Mouse (Mus musculus): ENCODE results near the gene Gm21028.
"Not testable (repeated sequence)": the region's sequence is repeated elsewhere in the genome, so short reads cannot be mapped to it uniquely, and the experiment has no call there.

The Gm21028 gene

DNA sequence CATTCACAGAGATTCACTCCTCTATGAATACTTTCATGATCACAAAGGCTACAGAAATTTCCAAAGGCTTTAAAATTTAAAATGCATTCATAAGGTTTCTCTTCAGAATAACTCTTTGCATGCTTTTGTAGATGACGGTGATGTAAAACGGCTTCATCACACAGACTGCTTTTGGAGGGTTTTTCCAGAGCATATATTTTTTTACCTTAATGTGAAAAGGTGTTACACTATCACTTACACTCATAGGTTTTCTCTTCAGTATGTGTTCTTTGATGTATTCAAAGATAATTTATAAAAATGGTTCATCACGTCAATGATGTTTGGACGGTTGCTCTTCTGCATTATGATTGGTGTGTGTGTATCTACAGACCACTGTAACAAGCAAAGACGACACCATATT is at the start of gene Gm21028:
TSS of gene Gm21028 (minus strand) at position 101 of the 400 bp plus-strand sequence.
- no peak for DNase-seq

DNA sequence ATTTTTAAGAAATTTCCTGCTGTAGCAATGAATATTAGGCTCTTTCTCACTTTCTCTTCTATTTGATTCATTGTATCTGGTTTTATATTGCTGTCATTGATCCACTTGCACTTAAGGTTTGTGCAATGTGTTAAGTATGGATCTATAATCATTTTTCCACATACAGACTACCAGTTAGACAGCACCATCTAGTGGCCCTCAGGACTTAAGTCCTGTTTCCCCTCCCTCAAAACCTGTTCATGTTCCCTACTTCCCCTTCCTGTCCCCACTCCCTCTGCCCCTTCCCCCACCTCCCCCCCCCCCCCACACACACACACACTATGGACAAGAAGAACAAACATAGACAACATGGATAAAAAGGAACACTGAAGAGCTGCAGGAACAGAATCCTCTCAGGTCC is 17.3 kb upstream of the Gm21028 start:
- DNase-seq = not testable (repeated sequence)

DNA sequence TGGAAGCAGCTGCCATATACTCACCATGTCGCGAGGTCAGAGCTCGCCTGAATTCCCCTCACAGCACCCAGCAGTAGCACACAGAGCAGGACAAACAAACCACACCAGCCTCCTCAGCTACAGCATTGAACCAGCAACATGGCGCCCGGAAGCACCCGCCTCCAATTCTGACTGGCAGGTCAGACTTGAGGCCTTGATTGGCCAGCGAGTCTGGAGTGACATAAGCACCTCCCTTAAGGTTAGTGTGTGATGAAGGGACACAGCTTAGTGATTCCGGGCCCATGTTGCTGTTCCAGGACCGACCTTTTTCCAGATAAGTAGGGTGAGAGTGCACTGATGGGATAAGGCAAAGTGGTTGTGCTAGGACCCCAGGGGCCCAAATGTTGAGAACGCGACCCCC is 14.0 kb upstream of the Gm21028 start, which contains the start of gene Zfp977:
TSS of gene Zfp977 (minus strand) at position 135 of the 400 bp plus-strand sequence.
- DNase-seq = not testable (repeated sequence)

DNA sequence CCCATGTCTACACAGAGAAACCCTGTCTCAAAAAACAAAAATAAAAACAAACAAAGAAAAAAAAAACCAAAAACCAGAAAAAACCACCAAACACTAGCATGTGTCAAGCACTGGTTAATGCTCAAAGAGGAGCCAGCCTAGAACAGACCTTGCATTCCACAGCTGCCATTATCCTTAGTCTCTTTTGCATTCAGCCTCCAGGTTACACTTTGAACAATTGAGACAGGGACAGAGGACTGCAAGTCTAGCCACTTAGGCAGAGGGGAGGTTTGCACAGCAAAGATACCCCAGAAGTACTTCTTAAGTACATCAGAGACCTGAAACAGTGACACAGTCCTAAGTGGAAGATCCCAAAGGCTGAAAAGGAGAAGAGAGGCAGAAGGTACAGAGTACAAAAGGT is 12.9 kb upstream of the Gm21028 start:
- DNase-seq = not testable (repeated sequence)

DNA sequence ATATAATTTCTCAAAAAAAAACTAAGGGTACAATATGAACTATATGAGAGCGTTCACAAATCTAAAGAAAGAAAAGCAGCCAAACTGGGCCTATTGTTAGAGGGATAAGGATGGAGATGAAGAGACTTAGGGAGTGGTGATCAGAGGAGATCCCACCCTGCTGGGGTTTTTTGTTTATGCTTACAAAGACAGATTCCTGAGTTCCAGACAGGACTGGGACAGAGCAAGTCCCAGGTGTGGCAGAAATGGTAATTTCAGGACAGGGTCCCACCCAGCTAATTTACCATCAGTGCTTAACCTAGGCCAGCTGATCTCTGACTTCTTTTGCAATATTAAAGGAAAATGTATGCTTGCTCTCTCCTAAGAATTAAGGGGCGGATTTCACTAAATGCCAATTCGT is 26.6 kb downstream of the Gm21028 start:
- DNase-seq = no peak
